Mouse (Mus musculus) forebrain, embryonic 10.5 days (tissue): Measurements from ENCODE around the gene Nkain4. TPM values are rescaled to one million over a fixed set of nuclear protein-coding genes. Genes with fewer than 3 reads are reported as not detected.

Experiments used
- DNase-seq: peaks from one replicate; pipeline ENCODE4 v3.0.0-alpha.2; 2017; ENCODE audit warnings: low spot score; ENCODE audit errors: extremely low spot score
- H3K27ac ChIP-seq: fragments of 300-500 bp; sonication (generic); 2 replicates; pipeline ENCODE4 v1.5.1; 2016; ENCODE audit warnings: mild to moderate bottlenecking
- H3K27me3 ChIP-seq: fragments of 300-500 bp; sonication (generic); 2 replicates; pipeline ENCODE4 v1.6.1; 2016; ENCODE audit warnings: mild to moderate bottlenecking; ENCODE audit not compliant: poor library complexity, severe bottlenecking
- H3K36me3 ChIP-seq: fragments of 300-500 bp; sonication (generic); replicated peaks from 2 replicates; pipeline ENCODE4 v1.6.1; 2016; ENCODE audit warnings: mild to moderate bottlenecking, moderate library complexity
- H3K4me1 ChIP-seq: fragments of 300-500 bp; sonication (generic); 2 replicates; pipeline ENCODE4 v1.6.1; 2016
- H3K4me3 ChIP-seq: fragments of 300-500 bp; sonication (generic); 2 replicates; pipeline ENCODE4 v1.5.1; 2016; ENCODE audit warnings: mild to moderate bottlenecking, moderate library complexity
- H3K9me3 ChIP-seq: fragments of 300-500 bp; sonication (generic); 2 replicates; pipeline ENCODE4 v1.6.1; 2016; ENCODE audit warnings: mild to moderate bottlenecking, moderate library complexity
- WGBS: fragments of 180-500 bp; shearing (Covaris S2); methylation state at CpG from one replicate; pipeline ENCODE4 v1.1.7; 2016; 5-methylcytosine and 5-hydroxymethylcytosine counted together
- polyA plus RNA-seq: library from polyadenylated mRNA; unstranded; fragments of >200 nt; fragmentation: Nextera tagmentation; extraction: Ambion mirVana; gene quantifications from 2 replicates; pipeline ENCODE4 v1.2.1, GENCODE M21; 2016

The Nkain4 gene
- polyA plus RNA-seq, 1 experiment from 2014 or later = 27.0 TPM

GRCm38 (mm10) chr2:180981133-180981532 lies 26.6 kb upstream of the Nkain4 start:
- Histone ChIP-seq H3K4me3 (no peak overlapping the region), H3K27ac (no peak overlapping the region), H3K9me3 (no peaks in the 10 kb centered on the region), H3K4me1 (0 out of 2 replicates have a peak, but pooled peaks cover 3% of the 10 kb centered on the region), H3K27me3 (no peaks in the 10 kb centered on the region), H3K36me3 (peaks cover 73% of the 10 kb centered on the region)
- no peak for DNase-seq
- 83% methylated on average over 6 of the region's 6 CpGs for WGBS

GRCm38 (mm10) chr2:180967010-180967763 lies 12.7 kb upstream of the Nkain4 start, which contains the start of gene Arfgap1:
Arfgap1 (plus strand) TSS chr2:180967225.
- H3K36me3 ChIP-seq = peaks cover 34% of the 10 kb centered on the region
- peak within 1 kb of the TSS; percentile 95 for H3K4me3 ChIP-seq
- peak within 1 kb of the TSS; percentile 94 for H3K27ac ChIP-seq
- WGBS = under 1% methylated on average over 57 of the region's 57 CpGs
- DNase-seq = peak; percentile 88
- no peaks in the 10 kb centered on the region for H3K27me3 ChIP-seq
- H3K4me1 ChIP-seq = peaks cover 28% of the 10 kb centered on the region
- H3K9me3 ChIP-seq = no peaks in the 10 kb centered on the region

- WGBS = 19% methylated on average over 14 of the region's 14 CpGs
Measured at GRCm38 (mm10) chr2:180966092-180966882, 11.8 kb upstream of the Nkain4 start.

GRCm38 (mm10) chr2:180963956-180964355 lies 9.5 kb upstream of the Nkain4 start:
- no peak overlapping the region for H3K4me3 ChIP-seq
- whole genome bisulfite sequencing = 9% methylated on average over 5 of the region's 5 CpGs
- H3K27me3 ChIP-seq = no peaks in the 10 kb centered on the region
- 0 out of 2 replicates have a peak overlapping the region, but pooled peaks have one; percentile 36 for H3K27ac ChIP-seq
- no peaks in the 10 kb centered on the region for H3K9me3 ChIP-seq
- DNase-seq = peak; percentile 75
- peaks cover 6% of the 10 kb centered on the region for H3K36me3 ChIP-seq
- H3K4me1 ChIP-seq = peaks cover 28% of the 10 kb centered on the region

More at GRCm38 (mm10) chr2:180966092-180966882, 11.8 kb upstream of the Nkain4 start:
- no peak for DNase-seq
- no peaks in the 10 kb centered on the region for H3K27me3 ChIP-seq
- H3K36me3 ChIP-seq = peaks cover 25% of the 10 kb centered on the region
- peak overlapping the region; percentile 94 for H3K27ac ChIP-seq
- no peaks in the 10 kb centered on the region for H3K9me3 ChIP-seq
- peak overlapping the region; percentile 95 for H3K4me3 ChIP-seq
- peaks cover 28% of the 10 kb centered on the region for H3K4me1 ChIP-seq

- H3K4me1 ChIP-seq = peaks cover 21% of the 10 kb centered on the region
- no peaks in the 10 kb centered on the region for H3K36me3 ChIP-seq
- no peaks in the 10 kb centered on the region for H3K9me3 ChIP-seq
- no peaks in the 10 kb centered on the region for H3K27me3 ChIP-seq
- no peak for DNase-seq
- H3K27ac ChIP-seq = no peak overlapping the region
- no peak overlapping the region for H3K4me3 ChIP-seq
- WGBS = 81% methylated on average over 2 of the region's 2 CpGs
Measured at GRCm38 (mm10) chr2:180962616-180963308, 8.3 kb upstream of the Nkain4 start.

- no peak overlapping the region for H3K4me3 ChIP-seq
- no peak for DNase-seq
Measured at GRCm38 (mm10) chr2:180960187-180960586, 5.7 kb upstream of the Nkain4 start.

GRCm38 (mm10) chr2:180959605-180960004 lies 5.1 kb upstream of the Nkain4 start:
- no peak for DNase-seq
- peaks cover 19% of the 10 kb centered on the region for H3K27me3 ChIP-seq
- no peaks in the 10 kb centered on the region for H3K9me3 ChIP-seq
- peaks cover 25% of the 10 kb centered on the region for H3K4me1 ChIP-seq
- no peaks in the 10 kb centered on the region for H3K36me3 ChIP-seq
- no peak overlapping the region for H3K27ac ChIP-seq
- WGBS = 77% methylated on average over 7 of the region's 7 CpGs
- H3K4me3 ChIP-seq = no peak overlapping the region

More at GRCm38 (mm10) chr2:180960187-180960586, 5.7 kb upstream of the Nkain4 start:
- no peak overlapping the region for H3K27ac ChIP-seq
- H3K9me3 ChIP-seq = no peaks in the 10 kb centered on the region
- H3K27me3 ChIP-seq = peaks cover 17% of the 10 kb centered on the region
- H3K36me3 ChIP-seq = no peaks in the 10 kb centered on the region
- H3K4me1 ChIP-seq = peaks cover 19% of the 10 kb centered on the region
- WGBS = 77% methylated on average over 3 of the region's 3 CpGs

- no peaks in the 10 kb centered on the region for H3K9me3 ChIP-seq
- peak; percentile 14 for DNase-seq
- peaks cover 71% of the 10 kb centered on the region for H3K4me1 ChIP-seq
- peak overlapping the region; percentile 84 for H3K27ac ChIP-seq
- 12% methylated on average over 2 of the region's 2 CpGs for WGBS
- H3K27me3 ChIP-seq = peaks cover 51% of the 10 kb centered on the region
- peak overlapping the region; percentile 71 for H3K4me3 ChIP-seq
- H3K36me3 ChIP-seq = no peaks in the 10 kb centered on the region
Measured at GRCm38 (mm10) chr2:180953638-180954037, 861 bp downstream of the Nkain4 start.

- Histone ChIP-seq H3K27ac (peak overlapping the region; percentile 84), H3K4me3 (peak overlapping the region; percentile 71)
Measured at GRCm38 (mm10) chr2:180952731-180953171, 1.7 kb downstream of the Nkain4 start.

GRCm38 (mm10) chr2:180949947-180950346 lies 4.6 kb downstream of the Nkain4 start:
- WGBS = 38% methylated on average over 1 of the region's 1 CpGs
- Histone ChIP-seq H3K4me1 (peaks cover 58% of the 10 kb centered on the region), H3K9me3 (no peaks in the 10 kb centered on the region), H3K4me3 (no peak overlapping the region), H3K27ac (no peak overlapping the region), H3K36me3 (no peaks in the 10 kb centered on the region), H3K27me3 (peaks cover 32% of the 10 kb centered on the region)
- DNase-seq = no peak

More at GRCm38 (mm10) chr2:180952731-180953171, 1.7 kb downstream of the Nkain4 start:
- WGBS = 5% methylated on average over 9 of the region's 9 CpGs
- H3K36me3 ChIP-seq = no peaks in the 10 kb centered on the region
- H3K27me3 ChIP-seq = peaks cover 51% of the 10 kb centered on the region
- DNase-seq = peak; percentile 76
- peaks cover 71% of the 10 kb centered on the region for H3K4me1 ChIP-seq
- no peaks in the 10 kb centered on the region for H3K9me3 ChIP-seq

GRCm38 (mm10) chr2:180941869-180942268 lies 12.6 kb downstream of the Nkain4 start:
- H3K9me3 ChIP-seq = no peaks in the 10 kb centered on the region
- H3K27me3 ChIP-seq = no peaks in the 10 kb centered on the region
- H3K27ac ChIP-seq = no peak overlapping the region
- peaks cover 12% of the 10 kb centered on the region for H3K36me3 ChIP-seq
- DNase-seq = no peak
- no peak overlapping the region for H3K4me3 ChIP-seq
- H3K4me1 ChIP-seq = no peaks in the 10 kb centered on the region

- DNase-seq = no peak
- Histone ChIP-seq H3K9me3 (no peaks in the 10 kb centered on the region), H3K27me3 (no peaks in the 10 kb centered on the region), H3K36me3 (peaks cover 12% of the 10 kb centered on the region), H3K4me1 (peaks cover 6% of the 10 kb centered on the region), H3K27ac (no peak overlapping the region), H3K4me3 (no peak overlapping the region)
Measured at GRCm38 (mm10) chr2:180940187-180940586, 14.3 kb downstream of the Nkain4 start.
